Mouse (Mus musculus) lung, postnatal 0 days (tissue): ENCODE measurements around the gene Clip4.

ENCODE experiments used
- CTCF ChIP-seq: IDR thresholded peaks from 2 replicates; pipeline ENCODE4 v1.5.1; 2016; ENCODE audit warnings: antibody characterized with exemption, mild to moderate bottlenecking
- EP300 ChIP-seq: IDR thresholded peaks from 2 replicates; pipeline ENCODE4 v1.6.1; 2016; ENCODE audit warnings: antibody characterized with exemption, mild to moderate bottlenecking, control low read depth

GRCm38 (mm10) chr17:71742156-71742555, 26.1 kb upstream of the Clip4 start:
- no peak for TF ChIP-seq EP300
- TF ChIP-seq CTCF: no peak
